Mouse (Mus musculus) kidney, postnatal 0 days (tissue): ENCODE results near the gene 2310046K23Rik. TPM values are rescaled to one million over a fixed set of nuclear protein-coding genes. Genes with fewer than 3 reads are reported as not detected.

Experiments used
- ATAC-seq: fragments of 200-750 bp; cut with Nextera tagmentation; replicated peaks from 2 replicates; pipeline ENCODE4 v1.8.0; 2017; ENCODE audit warnings: low read depth, moderate number of reproducible peaks, moderate TSS enrichment, moderate library complexity; ENCODE audit not compliant: low FRiP score
- DNase-seq: peaks from one replicate; pipeline ENCODE4 v3.0.0-alpha.2; 2016; ENCODE audit warnings: low spot score
- H3K27ac ChIP-seq: fragments of 300-500 bp; sonication (generic); 2 replicates; pipeline ENCODE4 v1.5.1; 2014; ENCODE audit warnings: mild to moderate bottlenecking
- H3K27me3 ChIP-seq: fragments of 300-500 bp; sonication (generic); 2 replicates; pipeline ENCODE4 v1.6.1; 2014; ENCODE audit warnings: low read length, mixed read lengths; ENCODE audit not compliant: insufficient read depth
- H3K36me3 ChIP-seq: fragments of 300-500 bp; sonication (generic); 2 replicates; pipeline ENCODE4 v1.6.1; 2014; ENCODE audit warnings: low read length, mixed read lengths; ENCODE audit not compliant: insufficient read depth
- H3K4me1 ChIP-seq: fragments of 300-500 bp; sonication (generic); replicated peaks from 2 replicates; pipeline ENCODE4 v1.6.1; 2014; ENCODE audit warnings: antibody characterized with exemption, low read length, mixed read lengths; ENCODE audit not compliant: insufficient read depth
- H3K4me2 ChIP-seq: fragments of 300-500 bp; sonication (generic); 2 replicates; pipeline ENCODE4 v1.6.1; 2014; ENCODE audit warnings: mild to moderate bottlenecking, low read length, moderate library complexity, mixed read lengths
- H3K4me3 ChIP-seq: fragments of 300-500 bp; sonication (generic); replicated peaks from 2 replicates; pipeline ENCODE4 v1.5.1; 2014; ENCODE audit warnings: low read depth, low read length
- H3K9ac ChIP-seq: fragments of 300-500 bp; sonication (generic); 2 replicates; pipeline ENCODE4 v1.6.1; 2014; ENCODE audit warnings: low read depth, low read length
- H3K9me3 ChIP-seq: fragments of 300-500 bp; sonication (generic); replicated peaks from 2 replicates; pipeline ENCODE4 v1.6.1; 2016; ENCODE audit warnings: low read length, inconsistent platforms, mixed read lengths
- CTCF ChIP-seq: IDR thresholded peaks from 2 replicates; pipeline ENCODE4 v1.5.1; 2016; ENCODE audit warnings: antibody characterized with exemption, low read depth, mild to moderate bottlenecking, moderate library complexity
- WGBS: fragments of 180-500 bp; shearing (Covaris S2); extraction: QIAGEN DNeasy Blood & Tissue Kit; methylation state at CpG from one replicate; pipeline ENCODE4 v1.1.7; 2014; 5-methylcytosine and 5-hydroxymethylcytosine counted together
- polyA plus RNA-seq: library from polyadenylated mRNA; unstranded; fragments of >200 nt; fragmentation: Nextera tagmentation; extraction: Ambion mirVana; gene quantifications from 2 replicates; pipeline ENCODE4 v1.2.1, GENCODE M21; 2015

The 2310046K23Rik gene
- not detected in 2 replicates for polyA plus RNA-seq

DNA sequence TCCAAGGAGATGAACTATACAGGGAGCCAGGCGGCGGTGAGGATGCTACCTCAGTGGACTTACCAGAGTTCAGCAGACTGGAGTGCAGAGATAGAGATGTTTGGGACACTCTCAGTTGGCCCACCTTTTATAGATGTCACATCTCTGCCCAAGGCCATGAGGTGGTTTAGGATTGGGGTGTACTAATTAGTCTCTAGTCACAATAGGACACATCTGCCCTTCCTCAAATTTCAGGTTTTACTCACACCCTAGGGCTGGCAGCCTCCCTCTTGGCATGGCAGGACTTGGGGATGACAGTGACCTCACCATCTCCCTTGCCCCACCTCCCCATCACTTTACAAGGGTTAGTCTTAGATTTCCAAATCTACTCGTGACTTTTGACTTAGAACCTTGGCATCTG lies at the start of gene 2310046K23Rik:
2310046K23Rik (minus strand) TSS at position 101 of the 400 bp plus-strand sequence.
- DNase-seq (no peak), ATAC-seq (no peak)
- no peak within 1 kb of the TSS for H3K27ac ChIP-seq
- no peak within 1 kb of the TSS for H3K9ac ChIP-seq
- H3K27me3 ChIP-seq = no peaks in the 10 kb centered on the region
- TF ChIP-seq CTCF = no peak
- H3K36me3 ChIP-seq = no peaks in the 10 kb centered on the region
- H3K4me3 ChIP-seq = no peak within 1 kb of the TSS
- no peak within 1 kb of the TSS for H3K4me2 ChIP-seq
- no peaks in the 10 kb centered on the region for H3K4me1 ChIP-seq
- H3K9me3 ChIP-seq = no peaks in the 10 kb centered on the region
- WGBS = 85% methylated on average over 3 of the region's 3 CpGs

DNA sequence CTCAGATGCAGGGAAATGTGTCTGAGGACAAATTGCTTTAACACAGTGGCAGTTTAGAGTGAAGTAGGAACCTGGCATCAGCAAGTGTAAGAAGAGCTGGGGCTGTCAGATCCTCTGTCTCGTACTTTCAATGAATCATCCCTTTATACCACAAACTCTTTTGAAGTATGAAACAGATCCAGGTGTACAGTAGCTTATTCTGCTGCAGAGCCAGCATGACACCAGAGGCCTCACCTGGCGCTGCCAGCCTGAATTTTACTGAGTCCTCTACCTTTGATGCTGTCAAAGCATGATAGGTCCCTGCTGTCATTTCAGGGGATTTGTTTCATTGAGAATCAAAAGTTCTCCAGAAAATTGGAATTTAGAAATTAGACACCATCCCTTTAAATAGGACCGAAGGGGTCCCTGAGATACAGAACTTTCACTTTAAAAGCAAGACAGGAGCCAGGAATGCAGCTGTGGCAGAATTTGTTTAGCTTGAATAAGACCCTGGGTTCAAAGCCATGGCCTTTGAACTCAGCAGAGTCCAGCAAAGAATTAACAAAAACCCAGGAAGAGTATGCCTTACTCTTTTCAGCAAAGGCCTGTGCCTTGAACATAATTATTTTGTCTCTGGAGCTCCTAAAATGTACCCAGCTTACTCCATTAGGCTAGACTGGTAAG lies 49.0 kb upstream of the 2310046K23Rik start:
- H3K9ac ChIP-seq = no peak overlapping the region
- WGBS = 51% methylated on average over 3 of the region's 3 CpGs
- no peak for ATAC-seq
- H3K4me2 ChIP-seq = no peak overlapping the region
- H3K4me1 ChIP-seq = no peaks in the 10 kb centered on the region
- no peaks in the 10 kb centered on the region for H3K27me3 ChIP-seq
- no peaks in the 10 kb centered on the region for H3K36me3 ChIP-seq
- no peak overlapping the region for H3K27ac ChIP-seq
- no peak overlapping the region for H3K4me3 ChIP-seq
- DNase-seq = no peak
- no peak for TF ChIP-seq CTCF
- H3K9me3 ChIP-seq = no peaks in the 10 kb centered on the region

DNA sequence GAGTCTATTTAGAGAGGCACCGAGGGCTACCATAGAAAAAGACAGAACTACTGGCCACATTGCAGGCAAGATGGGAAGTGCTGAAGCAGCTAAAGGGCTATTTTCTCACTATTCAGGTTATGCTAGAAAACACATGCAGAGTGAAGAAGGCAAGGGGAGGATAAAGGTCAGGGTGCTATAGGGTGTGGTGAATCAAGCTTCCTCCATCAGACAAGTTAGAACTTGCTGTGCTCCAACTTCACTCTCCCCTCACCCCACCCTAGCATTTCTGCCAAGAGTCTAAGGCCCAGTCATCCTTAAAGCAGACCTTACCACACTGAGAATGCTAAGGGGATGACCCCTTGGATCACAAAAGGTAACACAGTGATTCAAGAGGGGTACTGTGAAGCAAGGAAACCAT lies 45.2 kb upstream of the 2310046K23Rik start:
- H3K9me3 ChIP-seq = no peaks in the 10 kb centered on the region
- H3K27ac ChIP-seq = no peak overlapping the region
- H3K4me2 ChIP-seq = no peak overlapping the region
- WGBS = 81% methylated on average over 1 of the region's 1 CpGs
- no peaks in the 10 kb centered on the region for H3K36me3 ChIP-seq
- H3K4me1 ChIP-seq = no peaks in the 10 kb centered on the region
- H3K4me3 ChIP-seq = no peak overlapping the region
- no peaks in the 10 kb centered on the region for H3K27me3 ChIP-seq
- ATAC-seq (no peak), DNase-seq (no peak)
- no peak for TF ChIP-seq CTCF
- no peak overlapping the region for H3K9ac ChIP-seq

DNA sequence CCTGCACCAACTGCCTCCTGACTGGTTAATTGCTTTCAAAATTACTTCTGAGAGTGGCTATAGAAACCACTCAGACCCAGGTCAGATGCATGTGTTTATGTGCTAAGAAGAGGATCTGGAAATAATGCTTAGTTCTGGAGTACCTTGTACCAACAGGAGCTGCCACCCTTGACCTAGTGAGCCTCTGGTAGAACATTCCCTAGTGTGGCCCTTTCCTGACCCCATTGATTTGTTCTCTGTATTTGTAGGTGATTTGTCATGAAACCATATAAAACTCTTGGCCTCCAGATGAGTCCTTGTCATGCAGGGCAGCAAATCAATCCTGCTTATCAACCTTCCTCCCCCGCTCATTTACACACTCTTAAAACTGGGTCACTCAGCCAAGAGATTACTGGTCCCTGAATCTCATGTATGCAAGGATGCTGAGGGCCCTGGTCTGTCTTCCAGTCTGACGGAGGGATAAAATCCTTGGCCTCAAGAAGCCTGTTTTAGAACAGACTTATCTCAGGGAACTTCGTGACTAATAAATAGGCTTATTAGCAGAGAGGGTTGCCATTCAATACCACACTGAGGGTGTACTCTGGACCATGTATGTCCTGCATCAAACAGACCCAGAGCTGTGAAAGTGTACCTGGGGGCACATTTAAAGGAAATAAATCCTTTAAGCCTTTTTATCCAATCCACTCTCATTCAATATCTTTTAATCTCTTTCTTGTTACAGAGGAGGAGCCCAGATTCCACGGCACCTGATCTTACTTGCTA lies 44.5 kb upstream of the 2310046K23Rik start:
- Histone ChIP-seq H3K9me3 (no peaks in the 10 kb centered on the region), H3K9ac (no peak overlapping the region), H3K27ac (no peak overlapping the region), H3K4me1 (no peaks in the 10 kb centered on the region), H3K36me3 (no peaks in the 10 kb centered on the region), H3K4me3 (no peak overlapping the region), H3K27me3 (no peaks in the 10 kb centered on the region), H3K4me2 (no peak overlapping the region)
- TF ChIP-seq CTCF = no peak
- no peak for ATAC-seq
- WGBS = 59% methylated on average over 4 of the region's 4 CpGs
- DNase-seq = no peak

DNA sequence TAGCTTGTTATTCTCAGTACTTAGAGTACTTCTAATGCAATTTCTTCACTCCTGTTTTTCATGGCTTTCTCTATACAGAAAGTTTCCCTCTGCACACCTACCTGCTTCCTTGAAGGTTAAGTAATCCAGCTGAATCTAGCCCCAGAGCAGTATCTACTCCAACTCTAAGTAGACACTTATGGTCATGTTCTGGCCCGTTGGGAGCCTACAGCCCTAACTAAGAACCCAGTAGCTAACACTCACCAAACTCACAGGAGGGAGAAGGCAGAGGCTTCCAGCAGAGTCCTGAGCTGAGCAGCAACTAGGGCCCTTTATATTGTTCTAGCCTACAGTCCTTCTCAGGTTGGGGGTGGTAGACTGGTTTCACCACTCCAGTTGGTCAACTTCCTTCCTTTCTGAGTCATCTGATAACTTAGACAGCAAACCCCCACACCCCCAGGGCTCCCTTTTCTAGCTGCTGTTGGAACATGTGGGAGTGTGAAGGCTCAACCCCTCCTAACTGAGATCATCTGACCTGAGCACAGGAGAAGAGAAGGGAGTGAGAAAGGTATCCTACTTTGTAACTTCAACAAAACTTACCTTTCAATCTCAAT lies 39.2 kb upstream of the 2310046K23Rik start, which contains the start of gene Ivl:
Ivl (minus strand) TSS at position 287 of the 593 bp plus-strand sequence.
- Histone ChIP-seq H3K4me2 (no peak within 1 kb of the TSS), H3K4me1 (0 out of 2 replicates have a peak, but pooled peaks cover 3% of the 10 kb centered on the region), H3K36me3 (no peaks in the 10 kb centered on the region), H3K27me3 (no peaks in the 10 kb centered on the region), H3K4me3 (no peak within 1 kb of the TSS), H3K27ac (no peak within 1 kb of the TSS), H3K9ac (no peak within 1 kb of the TSS), H3K9me3 (no peaks in the 10 kb centered on the region)
- ATAC-seq (no peak), DNase-seq (no peak)
- TF ChIP-seq CTCF = no peak
- 86% methylated on average over 1 of the region's 1 CpGs for WGBS

DNA sequence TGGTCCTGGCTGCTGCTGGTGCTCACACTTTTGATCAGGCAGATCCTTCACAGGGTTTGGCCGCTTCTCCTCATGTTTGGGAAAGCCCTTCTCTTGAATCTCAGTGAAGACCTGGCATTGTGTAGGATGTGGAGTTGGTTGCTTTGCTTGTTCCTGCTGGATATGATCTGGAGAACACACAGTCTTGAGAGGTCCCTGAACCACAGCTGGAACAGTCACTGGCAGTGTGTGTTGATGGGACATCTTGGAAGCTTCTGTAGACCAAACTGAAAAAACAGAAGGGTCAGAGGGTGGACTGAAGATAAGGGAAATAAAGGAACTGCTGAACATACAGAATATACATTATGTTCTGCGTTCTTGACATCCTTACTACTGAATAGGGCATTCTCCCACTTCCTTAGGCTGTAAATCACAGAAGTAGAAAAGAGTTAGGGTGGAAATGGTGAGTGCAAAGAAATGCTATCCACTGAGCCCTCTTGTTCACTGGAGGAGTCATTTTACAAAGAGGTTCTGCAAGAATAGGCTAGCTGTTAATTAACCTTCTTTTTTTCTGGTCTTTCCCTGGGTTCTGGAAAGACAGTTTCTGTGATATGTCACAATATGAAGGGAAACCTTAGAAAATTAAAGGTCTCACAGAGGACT lies 38.3 kb upstream of the 2310046K23Rik start:
- Histone ChIP-seq H3K9ac (no peak overlapping the region), H3K4me1 (0 out of 2 replicates have a peak, but pooled peaks cover 3% of the 10 kb centered on the region), H3K9me3 (no peaks in the 10 kb centered on the region), H3K36me3 (no peaks in the 10 kb centered on the region), H3K4me3 (no peak overlapping the region), H3K27ac (no peak overlapping the region), H3K4me2 (no peak overlapping the region), H3K27me3 (no peaks in the 10 kb centered on the region)
- 28% methylated on average over 2 of the region's 2 CpGs for WGBS
- ATAC-seq (no peak), DNase-seq (peak; percentile 57)
- TF ChIP-seq CTCF = no peak
